Mouse (Mus musculus): ENCODE measurements at regions not wholly inside any gene's neighbourhood (a gene's known extent, or its start where the extent isn't known, plus 50 kb on each side); places are given as distances from the start of the nearest gene placed in this dataset.

- no peak for DNase-seq (ENCODE audit: low spot score in 2 of 2)
Measured at GRCm38 (mm10) chr13:31330731-31331130, 225.2 kb upstream of the Foxq1 start.

GRCm38 (mm10) chr13:31334981-31335380 lies 221.0 kb upstream of the Foxq1 start:
- DNase-seq (ENCODE audit: low spot score in 2 of 2) = no peak

DNA sequence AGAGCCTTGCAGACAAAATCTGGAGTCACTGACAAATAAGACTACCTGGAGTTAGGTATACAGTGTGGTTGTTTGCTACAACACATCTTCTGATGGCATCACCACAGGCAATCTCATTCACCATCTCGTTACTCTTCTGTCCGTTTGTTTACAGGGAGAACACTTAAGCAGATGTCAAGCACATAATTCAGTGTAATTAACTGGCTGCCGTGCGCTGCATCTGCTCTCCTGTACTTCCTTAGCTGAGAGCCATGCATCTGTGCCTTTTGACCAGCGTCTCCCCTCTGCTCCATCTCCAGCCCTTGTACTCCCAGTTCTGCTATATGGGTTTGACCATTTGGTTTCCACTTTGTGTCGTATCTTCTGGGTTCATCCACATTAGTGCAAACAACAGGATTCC lies 218.3 kb upstream of the Foxq1 start:
- no peak for DNase-seq (ENCODE audit: low spot score in 2 of 2)

DNA sequence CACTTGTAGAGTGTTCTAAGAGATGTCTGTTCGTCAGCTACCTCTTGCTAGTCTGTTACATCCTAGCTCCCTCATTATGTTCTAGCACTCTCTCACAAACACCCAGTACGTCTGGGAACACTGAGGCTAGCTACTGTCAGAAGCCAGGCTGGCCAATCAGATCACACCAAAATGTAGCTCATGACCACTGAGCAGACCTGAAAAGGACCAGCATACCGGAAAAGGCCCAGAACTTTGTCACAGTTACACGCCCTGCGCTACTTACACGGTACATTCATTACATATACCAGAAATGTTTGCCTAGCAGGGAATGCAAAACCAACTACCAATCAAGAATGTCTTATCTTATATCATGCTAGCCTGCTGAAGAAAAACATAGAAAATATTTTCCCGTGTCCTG lies 216.5 kb upstream of the Foxq1 start:
- DNase-seq (ENCODE audit: low spot score in 2 of 2) = no peak

GRCm38 (mm10) chr13:31339901-31340300 lies 216.0 kb upstream of the Foxq1 start:
- DNase-seq (ENCODE audit: low spot score in 2 of 2) = no peak

GRCm38 (mm10) chr13:31340363-31340948 lies 215.5 kb upstream of the Foxq1 start:
- DNase-seq (ENCODE audit: low spot score in 2 of 2) = no peak

DNA sequence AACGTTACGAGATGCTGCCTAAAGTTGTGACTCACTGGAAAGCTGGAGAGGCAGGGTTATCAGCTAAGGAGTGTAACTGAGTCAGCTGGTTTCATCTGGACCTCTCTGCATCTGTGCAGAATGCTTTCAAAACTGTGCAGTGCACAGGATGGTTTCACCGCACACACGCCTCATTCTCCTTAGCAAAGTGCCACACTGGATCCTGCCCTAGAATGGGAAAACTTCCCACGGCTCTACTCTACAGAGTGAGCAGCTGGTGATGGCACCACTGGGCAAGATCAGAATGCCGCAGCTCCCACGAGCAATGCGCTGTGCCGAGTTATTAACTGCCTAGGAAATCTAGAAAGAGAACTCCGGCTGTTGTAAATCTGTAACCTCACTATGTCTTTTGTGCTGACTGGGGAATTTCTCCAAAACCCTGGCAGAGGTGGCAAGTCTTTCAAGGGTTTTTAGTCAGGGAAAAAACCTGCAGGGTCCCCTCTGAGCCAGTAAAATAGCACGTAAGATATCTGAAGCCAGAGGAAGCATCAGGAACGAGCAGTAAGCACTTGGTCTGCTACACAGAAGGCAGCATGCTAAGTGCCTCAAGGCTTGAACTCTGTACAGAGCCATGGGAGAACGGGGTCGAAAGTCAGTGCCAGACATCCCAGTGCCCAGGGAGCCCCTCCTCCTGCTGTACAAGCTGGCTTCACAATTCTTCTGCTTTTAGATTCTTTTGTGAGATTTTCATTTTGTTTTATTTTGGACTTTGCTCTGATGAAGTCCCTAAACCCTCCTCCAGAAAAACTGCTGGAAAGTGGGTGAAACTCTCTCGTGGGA lies 214.4 kb upstream of the Foxq1 start:
- DNase-seq (ENCODE audit: low spot score in 2 of 2) = no peak

- DNase-seq (ENCODE audit: low spot score in 2 of 2) = no peak
Measured at GRCm38 (mm10) chr13:31346205-31346604, 209.7 kb upstream of the Foxq1 start.

DNA sequence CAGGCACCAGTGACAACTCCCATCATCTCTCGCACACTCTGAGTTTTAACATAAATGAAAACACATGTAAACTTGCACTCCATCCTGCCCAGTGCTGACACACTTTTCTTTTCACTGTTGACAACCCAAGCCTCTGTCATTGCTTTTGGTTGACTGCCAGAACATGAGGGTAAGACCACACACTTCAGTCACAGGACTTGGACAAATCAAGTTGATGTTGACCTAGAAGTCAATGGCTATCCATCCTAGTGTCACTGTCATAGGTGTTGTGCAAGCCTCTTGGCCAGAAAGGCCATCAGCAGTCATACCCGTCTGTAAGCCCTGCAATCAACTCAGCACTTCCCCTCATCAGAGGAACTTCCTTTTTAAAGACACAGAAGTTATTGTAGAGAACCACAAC lies 208.9 kb upstream of the Foxq1 start:
- no peak for DNase-seq (ENCODE audit: low spot score in 2 of 2)

DNA sequence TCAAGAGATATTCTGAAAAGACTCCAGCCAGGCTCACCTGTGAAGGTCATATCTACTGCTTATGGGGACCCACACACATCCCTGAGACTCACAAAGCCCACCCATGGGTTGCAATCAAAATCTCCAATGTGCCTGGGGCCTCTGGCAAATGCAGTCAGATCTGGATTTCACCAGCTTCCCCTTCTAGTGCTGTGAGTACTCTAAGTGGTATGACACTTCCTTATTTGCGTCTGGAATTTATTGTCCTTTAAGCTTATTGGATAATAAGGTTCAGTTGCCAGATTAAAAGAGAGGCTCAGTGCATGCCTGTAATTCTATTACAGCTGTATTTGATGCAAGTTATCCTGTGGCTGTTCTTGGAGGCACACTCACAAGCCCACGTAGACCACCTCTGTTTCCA lies 206.3 kb upstream of the Foxq1 start:
- DNase-seq (ENCODE audit: low spot score in 2 of 2) = no peak

GRCm38 (mm10) chr13:31351481-31351880 lies 204.5 kb upstream of the Foxq1 start:
- no peak for DNase-seq (ENCODE audit: low spot score in 2 of 2)

DNA sequence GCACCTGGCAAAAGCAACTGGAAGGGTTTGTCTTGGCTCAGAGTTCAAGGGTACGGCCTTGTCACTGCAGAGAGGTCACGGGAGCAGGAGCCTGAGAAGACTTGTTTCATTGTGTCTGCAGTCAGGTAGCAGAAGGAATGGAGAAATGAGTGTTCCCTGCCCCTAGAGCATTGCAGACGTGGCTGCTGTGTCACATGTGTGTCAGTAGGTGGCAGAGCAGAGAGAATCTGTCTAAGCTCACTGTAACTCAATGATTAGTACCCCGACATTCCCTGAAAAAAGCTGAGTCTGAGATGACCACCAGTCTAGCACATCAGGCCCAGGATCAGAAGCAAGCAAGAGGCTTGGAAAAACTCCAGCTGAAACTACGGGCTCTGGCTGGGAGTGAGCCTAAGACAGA lies 203.1 kb upstream of the Foxq1 start:
- no peak for DNase-seq (ENCODE audit: low spot score in 2 of 2)

GRCm38 (mm10) chr13:31359353-31359752 lies 196.6 kb upstream of the Foxq1 start:
- no peak for DNase-seq (ENCODE audit: low spot score in 2 of 2)

- DNase-seq (ENCODE audit: low spot score in 2 of 2) = no peak
Measured at GRCm38 (mm10) chr13:31362386-31362785, 193.5 kb upstream of the Foxq1 start.

DNA sequence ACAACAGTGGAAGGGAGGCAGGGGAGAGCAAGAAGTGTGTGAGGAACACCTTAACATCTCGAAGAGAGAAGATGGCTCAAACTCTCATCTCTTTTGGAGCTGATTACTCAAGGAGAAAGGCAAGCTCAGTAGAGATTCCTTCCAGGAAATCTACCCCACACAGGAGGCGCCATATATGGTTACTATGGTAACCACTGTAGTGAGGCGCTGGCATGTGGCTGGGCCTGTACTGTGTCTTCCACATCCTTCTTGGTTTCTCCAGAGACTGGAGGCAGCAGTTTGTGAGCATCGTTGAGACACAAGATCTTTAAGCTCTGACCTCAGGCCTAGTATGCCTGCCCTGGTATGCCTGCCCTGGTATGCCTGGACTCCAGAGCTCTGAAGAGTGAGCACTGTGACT lies 191.6 kb upstream of the Foxq1 start:
- DNase-seq (ENCODE audit: low spot score in 2 of 2) = no peak

GRCm38 (mm10) chr13:31367226-31367625 lies 188.7 kb upstream of the Foxq1 start:
- DNase-seq (ENCODE audit: low spot score in 2 of 2) = no peak

DNA sequence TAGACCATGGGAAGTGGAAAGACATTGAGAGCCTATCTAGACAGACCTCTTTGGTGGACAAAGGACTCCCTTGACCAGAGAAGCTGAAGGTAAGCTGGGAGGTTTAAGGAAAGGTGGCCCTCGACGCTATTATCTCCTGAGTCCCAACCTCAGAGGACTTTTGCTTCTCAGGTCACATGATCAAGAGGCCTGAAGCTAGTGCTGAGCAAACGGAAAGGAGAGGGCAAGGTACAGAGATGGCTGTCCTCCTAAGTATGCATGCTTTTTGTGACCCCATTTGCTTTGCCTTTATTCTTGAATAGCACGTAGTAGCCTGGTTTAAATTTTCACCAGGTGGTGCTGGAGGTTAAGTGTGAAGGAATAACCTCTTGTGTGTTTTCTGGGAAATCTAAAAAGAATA lies 186.8 kb upstream of the Foxq1 start:
- DNase-seq (ENCODE audit: low spot score in 2 of 2) = no peak

DNA sequence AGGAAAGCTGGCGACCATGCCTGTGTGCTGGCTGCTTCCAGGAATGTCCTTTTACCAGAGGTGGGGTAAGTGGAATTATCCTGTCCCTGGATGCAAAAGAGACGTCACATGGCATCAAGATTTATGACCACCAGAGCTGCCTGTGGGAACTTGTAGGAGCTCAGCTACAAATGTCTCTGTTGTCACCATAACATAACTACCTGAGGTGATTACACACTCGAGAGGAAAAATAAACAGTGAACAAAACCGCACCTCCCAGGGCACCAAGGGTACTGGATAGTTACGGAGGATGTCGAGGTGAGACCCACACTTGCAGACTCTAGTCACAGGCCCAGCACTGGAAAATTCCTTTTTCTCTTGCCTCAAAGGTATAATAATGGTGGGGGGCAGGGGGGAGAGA lies 185.1 kb upstream of the Foxq1 start:
- no peak for DNase-seq (ENCODE audit: low spot score in 2 of 2)

DNA sequence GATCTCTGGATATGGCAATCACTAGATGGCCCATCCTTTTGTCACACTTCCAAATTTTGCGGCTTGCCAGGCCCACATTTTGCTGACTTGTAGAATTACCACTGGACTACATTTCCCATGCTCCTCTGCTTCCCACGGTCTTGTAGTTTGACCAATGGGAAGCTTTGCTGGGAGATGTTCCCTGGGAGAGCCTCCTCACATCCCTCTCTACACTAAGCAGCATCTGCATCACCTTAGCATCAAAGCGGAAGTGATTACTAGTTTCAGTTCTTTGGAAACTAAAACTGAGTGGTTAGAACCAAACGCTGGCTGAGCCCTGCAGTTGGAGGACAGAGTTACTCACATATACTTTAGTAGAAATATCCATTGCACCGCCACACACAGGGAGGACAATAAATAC lies 181.9 kb upstream of the Foxq1 start:
- DNase-seq (ENCODE audit: low spot score in 2 of 2) = no peak

DNA sequence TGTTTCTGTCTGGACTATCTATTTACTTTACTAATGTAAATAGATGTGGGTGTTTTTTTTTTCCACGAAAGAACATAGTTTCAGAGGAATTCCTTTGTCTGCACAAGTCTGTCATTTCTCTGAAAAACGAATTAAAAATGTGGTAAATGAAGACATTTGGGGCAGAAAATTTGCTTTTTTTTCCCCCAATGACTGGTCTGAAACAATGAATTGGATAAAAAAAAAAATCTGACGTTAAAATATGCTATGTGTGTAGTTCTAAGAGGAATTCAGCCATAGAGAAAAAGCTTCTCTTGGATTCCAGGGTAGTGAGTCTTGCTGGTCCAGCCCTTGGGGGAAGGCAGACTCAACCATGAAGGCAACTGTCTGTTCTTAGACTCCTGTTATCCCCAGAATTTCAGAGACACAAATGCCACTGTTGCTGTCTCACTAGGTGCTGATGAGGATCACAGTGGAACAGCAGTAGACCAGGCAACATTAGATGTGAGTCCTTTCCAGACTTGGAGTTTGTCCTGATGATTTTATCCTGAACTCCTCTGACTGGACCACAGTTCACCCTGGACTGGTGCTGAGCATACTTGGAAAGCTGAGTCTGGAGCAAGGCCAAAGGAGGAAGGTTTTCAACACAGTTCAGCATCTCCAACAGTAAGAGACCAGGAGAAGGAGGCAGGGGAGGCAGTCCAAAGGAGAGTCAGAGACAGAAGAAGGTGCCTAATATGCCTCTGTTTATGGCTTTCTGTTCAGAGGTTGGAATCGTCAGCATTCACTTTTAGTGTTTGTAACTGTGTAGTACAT lies 162.3 kb upstream of the Foxq1 start:
- no peak for DNase-seq (ENCODE audit: low spot score in 2 of 2)

DNA sequence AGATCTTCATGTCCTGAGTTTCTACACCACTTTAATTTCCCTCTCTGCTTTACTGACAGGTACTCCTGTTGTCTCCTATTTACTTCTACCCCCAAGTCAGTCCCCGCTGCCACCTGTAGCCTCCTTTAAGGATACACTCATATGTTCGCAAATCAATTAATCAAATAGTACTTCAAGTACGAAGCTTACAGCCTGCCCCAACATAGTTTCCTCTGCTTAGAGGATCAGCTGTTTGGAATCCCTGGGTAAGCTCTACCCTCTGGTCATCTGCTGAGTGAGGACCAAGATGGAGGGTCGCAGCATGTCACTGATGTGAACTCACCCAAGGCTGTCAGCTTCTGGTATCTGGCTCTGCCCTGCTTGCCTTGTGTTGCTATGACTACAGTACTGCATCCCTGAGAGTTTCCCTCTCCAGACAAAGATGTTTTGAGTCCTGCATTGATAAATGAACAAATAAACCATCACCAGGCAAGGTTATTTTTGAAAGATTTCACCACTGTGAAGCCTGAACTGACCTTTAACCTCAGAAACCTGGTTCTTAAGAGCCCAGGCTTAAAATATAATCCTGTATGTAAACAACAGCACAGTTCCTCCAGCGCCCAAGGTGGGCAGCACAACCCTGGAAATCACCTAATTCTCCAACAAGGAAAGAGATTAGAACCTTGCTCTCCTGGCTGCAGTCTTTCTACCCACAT lies 159.6 kb upstream of the Foxq1 start:
- DNase-seq (ENCODE audit: low spot score in 2 of 2) = no peak

GRCm38 (mm10) chr13:31397246-31397645 lies 158.7 kb upstream of the Foxq1 start:
- DNase-seq (ENCODE audit: low spot score in 2 of 2) = no peak

All from frontal cortex, postnatal 25 days (tissue).